Mouse (Mus musculus) kidney, adult 2 months (tissue): ENCODE measurements around the gene Lbhd2. TPM values are rescaled to one million over a fixed set of nuclear protein-coding genes. Genes with fewer than 3 reads are reported as not detected.

ENCODE experiments used
- DNase-seq: peaks from one replicate; pipeline ENCODE4 v3.0.0; 2021
- H3K27ac ChIP-seq: fragments of 200-500 bp; 2 replicates; pipeline ENCODE4 v1.5.1; 2012; ENCODE audit warnings: low read depth, low read length, control low read depth, inconsistent platforms; ENCODE audit not compliant: insufficient read depth
- H3K27me3 ChIP-seq: fragments of 200-500 bp; replicated peaks from 2 replicates; pipeline ENCODE4 v1.6.1; 2012; ENCODE audit warnings: mild to moderate bottlenecking, moderate library complexity, low read length, inconsistent platforms; ENCODE audit not compliant: control insufficient read depth, insufficient read depth
- H3K36me3 ChIP-seq: fragments of 200-500 bp; 2 replicates; pipeline ENCODE4 v1.6.1; 2012; ENCODE audit warnings: mild to moderate bottlenecking, moderate library complexity, low read length, inconsistent platforms; ENCODE audit not compliant: control insufficient read depth, insufficient read depth
- H3K4me1 ChIP-seq: fragments of 200-500 bp; 2 replicates; pipeline ENCODE4 v1.6.1; 2011; ENCODE audit warnings: low read length; ENCODE audit not compliant: control insufficient read depth, insufficient read depth
- H3K4me3 ChIP-seq: fragments of 200-500 bp; 2 replicates; pipeline ENCODE4 v1.5.1; 2011; ENCODE audit warnings: mild to moderate bottlenecking, low read depth, low read length, control low read depth; ENCODE audit not compliant: insufficient read depth
- CTCF ChIP-seq: fragments of 200-500 bp; conservative IDR thresholded peaks from 2 replicates; pipeline ENCODE4 v1.5.1; 2011; ENCODE audit warnings: low read depth, mild to moderate bottlenecking, control low read depth, low read length, moderate library complexity, mixed read lengths; ENCODE audit not compliant: insufficient read depth, insufficient read length
- POLR2A ChIP-seq: fragments of 200-500 bp; IDR thresholded peaks from one replicate; pipeline ENCODE4 v1.6.1; 2011; ENCODE audit warnings: low read depth, low read length, control low read depth
- WGBS: fragments of 180-500 bp; shearing (Covaris S2); methylation state at CpG from one replicate; pipeline ENCODE4 v1.1.7; 2018; 5-methylcytosine and 5-hydroxymethylcytosine counted together
- polyA plus RNA-seq: library from polyadenylated mRNA; depleted of rRNA; stranded (reverse); fragments of >200 nt; gene quantifications from 2 replicates; pipeline ENCODE4 v1.2.3, GENCODE M21; 2012; rRNA removed

Gene Lbhd2
- 0.13 and 0.15 TPM in 2 replicates for polyA plus RNA-seq

GRCm38 (mm10) chr12:111406622-111407021 is at the start of gene Lbhd2:
Gene Lbhd2 (plus strand): TSS chr12:111406809.
- TF ChIP-seq CTCF (no peak), POLR2A (no peak)
- Histone ChIP-seq H3K4me1 (no peaks in the 10 kb centered on the region), H3K36me3 (no peaks in the 10 kb centered on the region), H3K27ac (no peak within 1 kb of the TSS), H3K4me3 (no peak within 1 kb of the TSS), H3K27me3 (no peaks in the 10 kb centered on the region)
- 15% methylated on average over 24 of the region's 24 CpGs for WGBS
- no peak for DNase-seq

GRCm38 (mm10) chr12:111360671-111361070 is 45.9 kb upstream of the Lbhd2 start:
- Histone ChIP-seq H3K4me1 (peaks cover 50% of the 10 kb centered on the region), H3K27me3 (no peaks in the 10 kb centered on the region), H3K27ac (peak overlapping the region; percentile 6; the same call in 1 of the 2 replicates), H3K36me3 (no peaks in the 10 kb centered on the region), H3K4me3 (no peak overlapping the region)
- 40% methylated on average over 16 of the region's 16 CpGs for WGBS
- no peak for TF ChIP-seq CTCF
- no peak for TF ChIP-seq POLR2A
- no peak for DNase-seq

- no peak overlapping the region for H3K4me3 ChIP-seq
- DNase-seq = peak; percentile 74
- no peaks in the 10 kb centered on the region for H3K36me3 ChIP-seq
- WGBS = 26% methylated on average over 14 of the region's 14 CpGs
- H3K4me1 ChIP-seq = peaks cover 49% of the 10 kb centered on the region
- TF ChIP-seq CTCF = 0 out of 2 replicates have a peak, but pooled peaks have one; percentile 15
- TF ChIP-seq POLR2A = no peak
- H3K27ac ChIP-seq = peak overlapping the region; percentile 67
- no peaks in the 10 kb centered on the region for H3K27me3 ChIP-seq
Observed at GRCm38 (mm10) chr12:111361319-111362098, 45.1 kb upstream of the Lbhd2 start.

- peaks cover 64% of the 10 kb centered on the region for H3K4me1 ChIP-seq
- no peak overlapping the region for H3K27ac ChIP-seq
- WGBS = 92% methylated on average over 3 of the region's 3 CpGs
- no peak for TF ChIP-seq POLR2A
- peak; percentile 46 for TF ChIP-seq CTCF
- no peak overlapping the region for H3K4me3 ChIP-seq
- H3K27me3 ChIP-seq = no peaks in the 10 kb centered on the region
- DNase-seq = no peak
- H3K36me3 ChIP-seq = no peaks in the 10 kb centered on the region
Observed at GRCm38 (mm10) chr12:111364234-111364633, 42.4 kb upstream of the Lbhd2 start.

- H3K4me1 ChIP-seq = peaks cover 43% of the 10 kb centered on the region
- H3K27ac ChIP-seq = no peak overlapping the region
- DNase-seq = no peak
- H3K4me3 ChIP-seq = no peak overlapping the region
- 36% methylated on average over 7 of the region's 7 CpGs for WGBS
- H3K27me3 ChIP-seq = no peaks in the 10 kb centered on the region
- TF ChIP-seq CTCF = no peak
- TF ChIP-seq POLR2A = no peak
- no peaks in the 10 kb centered on the region for H3K36me3 ChIP-seq
Observed at GRCm38 (mm10) chr12:111367065-111367464, 39.5 kb upstream of the Lbhd2 start.

GRCm38 (mm10) chr12:111370249-111370648 is 36.4 kb upstream of the Lbhd2 start:
- no peak overlapping the region for H3K4me3 ChIP-seq
- TF ChIP-seq CTCF (no peak), POLR2A (no peak)
- WGBS = 63% methylated on average over 4 of the region's 4 CpGs
- no peaks in the 10 kb centered on the region for H3K27me3 ChIP-seq
- H3K4me1 ChIP-seq = peaks cover 37% of the 10 kb centered on the region
- H3K36me3 ChIP-seq = no peaks in the 10 kb centered on the region
- DNase-seq = no peak
- H3K27ac ChIP-seq = no peak overlapping the region

GRCm38 (mm10) chr12:111371905-111372304 is 34.7 kb upstream of the Lbhd2 start:
- Histone ChIP-seq H3K36me3 (no peaks in the 10 kb centered on the region), H3K27ac (no peak overlapping the region), H3K4me3 (no peak overlapping the region), H3K27me3 (no peaks in the 10 kb centered on the region), H3K4me1 (peaks cover 38% of the 10 kb centered on the region)
- WGBS = 69% methylated on average over 7 of the region's 7 CpGs
- no peak for TF ChIP-seq POLR2A
- TF ChIP-seq CTCF = no peak
- peak; percentile 50 for DNase-seq
